Mouse (Mus musculus) sigmoid colon, adult 10 weeks (tissue): ENCODE measurements around the gene Serpinb8. TPM values are rescaled to one million over a fixed set of nuclear protein-coding genes. Genes with fewer than 3 reads are reported as not detected.

Source experiments
- polyA plus RNA-seq: library from polyadenylated mRNA; stranded (reverse); fragments of 350-450 nt; fragmentation: Illumina TruSeq; extraction: RNeasy Lipid Tissue Mini Kit (QIAGEN cat#74804); gene quantifications from one replicate; pipeline ENCODE4 v1.2.3, GENCODE M21; 2014; ENCODE audit warnings: low read depth, low replicate concordance

Gene Serpinb8
- 3.1 TPM for polyA plus RNA-seq

GRCm38 (mm10) chr1:107589691-107590470 is at the start of gene Serpinb8:
Gene Serpinb8 (plus strand): TSS chr1:107590006.

Other genes starting within 250 kb of the Serpinb8 start
- gene Serpinb11, start 228.8 kb upstream of the Serpinb8 start, polyA plus RNA-seq, result not detected
- gene Serpinb7, start 190.4 kb upstream of the Serpinb8 start, polyA plus RNA-seq, result not detected
- gene Serpinb2, start 78.6 kb upstream of the Serpinb8 start, polyA plus RNA-seq, result 9.0 TPM